Mouse (Mus musculus) C2C12 (cell line): ENCODE data around the gene Tbc1d10b. TPM values are rescaled to one million over a fixed set of nuclear protein-coding genes. Genes with fewer than 3 reads are reported as not detected.

Experiments used
- H3K27me3 ChIP-seq: one replicate; pipeline ENCODE4 v1.6.1; 2011; ENCODE audit not compliant: control insufficient read depth, insufficient read depth, insufficient read length
- H3K36me3 ChIP-seq: one replicate; pipeline ENCODE4 v1.6.1; 2011; ENCODE audit not compliant: control insufficient read depth, insufficient read depth
- H3K4me3 ChIP-seq: one replicate; pipeline ENCODE4 v1.5.1; 2011; ENCODE audit warnings: mild to moderate bottlenecking, control low read depth; ENCODE audit not compliant: poor library complexity, insufficient read depth, severe bottlenecking
- H3K79me2 ChIP-seq: one replicate; pipeline ENCODE4 v1.6.1; 2011; ENCODE audit not compliant: control insufficient read depth, insufficient read depth
- H3K79me3 ChIP-seq: one replicate; pipeline ENCODE4 v1.6.1; 2011; ENCODE audit warnings: low read depth, control low read depth
- H3ac ChIP-seq: one replicate; pipeline ENCODE3; 2011; ENCODE audit warnings: low read depth; ENCODE audit not compliant: control insufficient read depth, insufficient read length
- CEBPB ChIP-seq: IDR thresholded peaks from one replicate; pipeline ENCODE4 v1.6.1; 2011; ENCODE audit warnings: low read depth, mild to moderate bottlenecking, control low read depth, moderate library complexity
- CTCF ChIP-seq: IDR thresholded peaks from one replicate; pipeline ENCODE4 v1.5.1; 2011; ENCODE audit not compliant: control insufficient read depth, insufficient read depth, insufficient read length
- FOSL1 ChIP-seq: IDR thresholded peaks from one replicate; pipeline ENCODE4 v1.8.0; 2011; ENCODE audit warnings: mild to moderate bottlenecking, low read length; ENCODE audit not compliant: poor library complexity, insufficient read depth, severe bottlenecking
- MAX ChIP-seq: IDR thresholded peaks from one replicate; pipeline ENCODE4 v1.6.1; 2011; ENCODE audit warnings: mild to moderate bottlenecking, control low read depth
- MYOD1 ChIP-seq: IDR thresholded peaks from one replicate; pipeline ENCODE4 v1.6.1; 2011; ENCODE audit warnings: low read depth; ENCODE audit not compliant: control insufficient read depth, insufficient read length
- MYOG ChIP-seq: IDR thresholded peaks from one replicate; pipeline ENCODE4 v1.6.1; 2011; ENCODE audit not compliant: control insufficient read depth, insufficient read length; ENCODE audit errors: extremely low read depth
- USF1 ChIP-seq: IDR thresholded peaks from one replicate; pipeline ENCODE4 v1.6.1; 2011; ENCODE audit warnings: low read depth, mild to moderate bottlenecking, control low read depth, moderate library complexity
- polyA plus RNA-seq: library from polyadenylated mRNA; unstranded; fragments of >200 nt; fragmentation: generic; extraction: Trizol; gene quantifications from one replicate; pipeline ENCODE4 v1.2.1, GENCODE M21; 2012; ENCODE audit warnings: missing spikeins

Gene Tbc1d10b
- polyA plus RNA-seq, 1 experiment: 41.4 TPM

DNA sequence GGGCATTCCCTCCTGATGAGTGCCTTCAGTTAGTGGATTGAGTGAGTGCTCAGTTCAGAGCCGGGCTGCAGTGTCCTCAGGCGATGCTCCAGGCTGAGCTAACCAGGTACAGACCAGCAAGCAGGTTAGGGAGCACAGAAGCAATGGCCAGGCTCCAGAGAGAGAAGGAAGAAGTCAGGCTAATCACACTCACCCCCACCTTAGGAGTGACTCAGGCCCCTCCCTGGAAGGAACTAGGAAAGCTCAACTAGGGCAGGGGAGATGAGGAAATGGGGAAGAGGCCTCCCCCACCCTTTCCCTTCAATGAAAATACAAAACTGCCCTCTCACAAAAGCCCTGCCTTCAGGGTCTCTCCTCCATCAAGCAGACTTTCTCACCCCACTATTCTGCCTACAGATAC, 1.7 kb downstream of the Tbc1d10b start:
- Histone ChIP-seq H3ac (peak overlapping the region; percentile 68), H3K79me3 (peaks cover 36% of the 10 kb centered on the region), H3K27me3 (no peaks in the 10 kb centered on the region), H3K36me3 (peaks cover 15% of the 10 kb centered on the region), H3K4me3 (peak overlapping the region; percentile 83), H3K79me2 (peaks cover 55% of the 10 kb centered on the region)
- TF ChIP-seq MYOD1 (no peak), CTCF (no peak), USF1 (no peak), FOSL1 (no peak), MYOG (no peak), MAX (no peak), CEBPB (no peak)

GRCm38 (mm10) chr7:127196484-127196883, 11.8 kb downstream of the Tbc1d10b start:
- TF ChIP-seq MYOG (no peak), CEBPB (no peak), CTCF (no peak), MYOD1 (no peak), FOSL1 (no peak), USF1 (no peak), MAX (no peak)
- Histone ChIP-seq H3K79me2 (peaks cover 23% of the 10 kb centered on the region), H3K27me3 (no peaks in the 10 kb centered on the region), H3K36me3 (peaks cover 61% of the 10 kb centered on the region), H3K4me3 (no peak overlapping the region), H3K79me3 (peaks cover 11% of the 10 kb centered on the region), H3ac (no peak overlapping the region)

- Histone ChIP-seq H3ac (peak within 1 kb of the TSS; percentile 91), H3K36me3 (peaks cover 54% of the 10 kb centered on the region), H3K4me3 (peak within 1 kb of the TSS; percentile 55), H3K79me3 (peaks cover 11% of the 10 kb centered on the region), H3K27me3 (no peaks in the 10 kb centered on the region), H3K79me2 (peaks cover 23% of the 10 kb centered on the region)
- TF ChIP-seq MYOD1 (no peak), MYOG (no peak), MAX (peak; percentile 79), USF1 (peak; percentile 3), FOSL1 (no peak), CTCF (no peak), CEBPB (peak; percentile 70)
Measured at GRCm38 (mm10) chr7:127195544-127196295, 12.5 kb downstream of the Tbc1d10b start, which contains the start of gene Cd2bp2. Cd2bp2 (minus strand) TSS chr7:127196050.

- TF ChIP-seq CTCF: no peak
- no peak for TF ChIP-seq CEBPB
- no peak for TF ChIP-seq FOSL1
- TF ChIP-seq USF1: no peak
- TF ChIP-seq MYOG: no peak
- no peak for TF ChIP-seq MYOD1
- no peak for TF ChIP-seq MAX
- no peaks in the 10 kb centered on the region for H3K27me3 ChIP-seq
- peaks cover 11% of the 10 kb centered on the region for H3K79me3 ChIP-seq
- H3K4me3 ChIP-seq: peak overlapping the region; percentile 55
- peaks cover 23% of the 10 kb centered on the region for H3K79me2 ChIP-seq
- peaks cover 46% of the 10 kb centered on the region for H3K36me3 ChIP-seq
- peak overlapping the region; percentile 91 for H3ac ChIP-seq
Measured at GRCm38 (mm10) chr7:127194633-127195029, 13.6 kb downstream of the Tbc1d10b start.

- no peak for TF ChIP-seq MYOG
- TF ChIP-seq FOSL1: no peak
- TF ChIP-seq USF1: no peak
- no peak for TF ChIP-seq MAX
- TF ChIP-seq CTCF: no peak
- TF ChIP-seq CEBPB: no peak
- no peak for TF ChIP-seq MYOD1
- H3ac ChIP-seq: no peak overlapping the region
- peaks cover 41% of the 10 kb centered on the region for H3K36me3 ChIP-seq
- no peak overlapping the region for H3K4me3 ChIP-seq
- peaks cover 11% of the 10 kb centered on the region for H3K79me3 ChIP-seq
- no peaks in the 10 kb centered on the region for H3K27me3 ChIP-seq
- peaks cover 23% of the 10 kb centered on the region for H3K79me2 ChIP-seq
Measured at GRCm38 (mm10) chr7:127194011-127194632, 14.1 kb downstream of the Tbc1d10b start.
